Mouse (Mus musculus): ENCODE measurements around the gene Naalad2. TPM values are rescaled to one million over a fixed set of nuclear protein-coding genes. Genes with fewer than 3 reads are reported as not detected.
"Not testable (repeated sequence)": the region's sequence is repeated elsewhere in the genome, so short reads cannot be mapped to it uniquely, and the experiment has no call there.

The Naalad2 gene
- polyA plus RNA-seq, 1 experiment from 2014 or later, result 1.5 TPM

- Histone ChIP-seq H3K9me3 (no peaks in the 10 kb centered on the region), H3K4me3 (peak within 1 kb of the TSS; percentile 82), H3K9ac (peak within 1 kb of the TSS; percentile 94), H3K27me3 (replicated peaks) (no peaks in the 10 kb centered on the region), H3K36me3 (no peaks in the 10 kb centered on the region), H3K4me2 (replicated peaks) (peak within 1 kb of the TSS; percentile 86), H3K27ac (peak within 1 kb of the TSS; percentile 46; the same call in 1 of the 2 replicates), H3K4me1 (peaks cover 11% of the 10 kb centered on the region)
- 4% methylated on average over 49 of the region's 49 CpGs for WGBS
- ATAC-seq (ENCODE audit: low FRiP score, low read depth), result peak; percentile 98
Observed at GRCm38 (mm10) chr9:18291571-18292429, 111.0 kb downstream of the Naalad2 start, which contains the start of gene Chordc1. Chordc1 (plus strand) TSS chr9:18292125.

- not testable (repeated sequence) for H3K27me3 ChIP-seq (replicated peaks); H3K9ac ChIP-seq; H3K36me3 ChIP-seq; H3K27ac ChIP-seq; H3K4me3 ChIP-seq; H3K4me1 ChIP-seq; H3K9me3 ChIP-seq; ATAC-seq (ENCODE audit: low FRiP score, low read depth); H3K4me2 ChIP-seq (replicated peaks)
- 34% methylated on average over 5 of the region's 5 CpGs for WGBS
Observed at GRCm38 (mm10) chr9:18278693-18279092, 124.1 kb downstream of the Naalad2 start.

- no peak overlapping the region for H3K4me3 ChIP-seq
- H3K36me3 ChIP-seq, result no peaks in the 10 kb centered on the region
- 63% methylated on average over 1 of the region's 1 CpGs for WGBS
- no peaks in the 10 kb centered on the region for H3K4me1 ChIP-seq
- ATAC-seq (ENCODE audit: low FRiP score, low read depth), result peak; percentile 48; the same call in 1 of the 2 replicates
- H3K9me3 ChIP-seq, result no peaks in the 10 kb centered on the region
- H3K27ac ChIP-seq, result no peak overlapping the region
- H3K9ac ChIP-seq, result no peak overlapping the region
- H3K4me2 ChIP-seq (replicated peaks), result no peak overlapping the region
- no peaks in the 10 kb centered on the region for H3K27me3 ChIP-seq (replicated peaks)
Observed at GRCm38 (mm10) chr9:18277497-18277896, 125.3 kb downstream of the Naalad2 start.

DNA sequence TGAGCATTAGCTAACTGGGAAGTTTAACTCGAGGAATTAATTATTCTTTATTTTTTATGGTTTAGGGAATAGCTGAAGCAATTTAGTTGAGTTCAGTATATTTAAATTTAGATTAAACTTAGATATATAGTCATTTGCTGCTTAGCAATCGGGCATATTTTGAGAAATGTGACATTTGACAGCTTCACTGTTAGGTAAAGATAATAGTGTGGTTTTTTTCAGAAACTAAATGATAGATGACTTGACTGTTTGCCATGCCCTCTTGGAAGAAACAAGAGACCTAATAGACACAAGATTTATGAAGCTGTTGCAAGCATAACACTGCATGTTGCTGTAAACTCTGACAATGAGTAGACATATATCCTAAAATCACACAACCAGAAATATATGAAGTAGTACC lies 126.0 kb downstream of the Naalad2 start:
- Histone ChIP-seq H3K4me1 (no peaks in the 10 kb centered on the region), H3K36me3 (no peaks in the 10 kb centered on the region), H3K4me3 (no peak overlapping the region), H3K4me2 (replicated peaks) (no peak overlapping the region), H3K9ac (no peak overlapping the region), H3K27ac (no peak overlapping the region), H3K27me3 (replicated peaks) (no peaks in the 10 kb centered on the region), H3K9me3 (no peaks in the 10 kb centered on the region)
- ATAC-seq (ENCODE audit: low FRiP score, low read depth), result peak; percentile 25; the same call in 1 of the 2 replicates
- 63% methylated on average over 2 of the region's 2 CpGs for WGBS

- H3K4me2 ChIP-seq (replicated peaks), result no peak overlapping the region
- H3K4me1 ChIP-seq, result no peaks in the 10 kb centered on the region
- H3K27me3 ChIP-seq (replicated peaks), result no peaks in the 10 kb centered on the region
- no peak overlapping the region for H3K27ac ChIP-seq
- 98% methylated on average over 1 of the region's 1 CpGs for WGBS
- H3K9me3 ChIP-seq, result no peaks in the 10 kb centered on the region
- no peak overlapping the region for H3K4me3 ChIP-seq
- H3K9ac ChIP-seq, result no peak overlapping the region
- no peak for ATAC-seq (ENCODE audit: low FRiP score, low read depth)
- H3K36me3 ChIP-seq, result no peaks in the 10 kb centered on the region
Observed at GRCm38 (mm10) chr9:18275901-18276300, 126.9 kb downstream of the Naalad2 start.

Other genes with a start within 250 kb of the Naalad2 start
- gene Chordc1, start 110.9 kb downstream of the Naalad2 start, polyA plus RNA-seq (2016; fragmentation: Nextera tagmentation; extraction: Ambion mirVana), result 131 and 143 TPM in 2 replicates
- not detected in 2 replicates for gene Ubtfl1, start 1.4 kb upstream of the Naalad2 start, polyA plus RNA-seq (2016; fragmentation: Nextera tagmentation; extraction: Ambion mirVana)
- 0.15 TPM in 1 of 2 replicates, not detected in the other for gene Mbd3l2, start 27.7 kb upstream of the Naalad2 start, polyA plus RNA-seq (2016; fragmentation: Nextera tagmentation; extraction: Ambion mirVana)
- 18.7 and 22.8 TPM in 2 replicates for gene Zfp558, start 75.3 kb upstream of the Naalad2 start, polyA plus RNA-seq (2016; fragmentation: Nextera tagmentation; extraction: Ambion mirVana)
- gene Mbd3l1, start 75.4 kb upstream of the Naalad2 start, polyA plus RNA-seq (2016; fragmentation: Nextera tagmentation; extraction: Ambion mirVana), result not detected in 2 replicates